Mouse (Mus musculus) liver, postnatal 0 days (tissue): Measurements from ENCODE around the gene L3mbtl4. TPM values are rescaled to one million over a fixed set of nuclear protein-coding genes. Genes with fewer than 3 reads are reported as not detected.
"Not testable (repeated sequence)": the region's sequence is repeated elsewhere in the genome, so short reads cannot be mapped to it uniquely, and the experiment has no call there.

ENCODE experiments used
- ATAC-seq: fragments of 200-750 bp; cut with Nextera tagmentation; 2 replicates; pipeline ENCODE4 v1.8.0; 2017; ENCODE audit warnings: mild to moderate bottlenecking, moderate library complexity
- DNase-seq: peaks from one replicate; pipeline ENCODE4 v3.0.0-alpha.2; 2016
- H3K27ac ChIP-seq: fragments of 300-500 bp; sonication (generic); 2 replicates; pipeline ENCODE4 v1.5.1; 2014; ENCODE audit warnings: antibody characterized with exemption, moderate library complexity, mild to moderate bottlenecking, low read depth
- H3K27me3 ChIP-seq: fragments of 300-500 bp; sonication (generic); 2 replicates; pipeline ENCODE4 v1.6.1; 2014; ENCODE audit warnings: low read length, control low read depth, mixed read lengths; ENCODE audit not compliant: insufficient read depth
- H3K36me3 ChIP-seq: fragments of 300-500 bp; sonication (generic); replicated peaks from 2 replicates; pipeline ENCODE4 v1.6.1; 2014; ENCODE audit warnings: mild to moderate bottlenecking, control low read depth, low read length, moderate library complexity, mixed read lengths; ENCODE audit not compliant: insufficient read depth
- H3K4me1 ChIP-seq: fragments of 300-500 bp; sonication (generic); 2 replicates; pipeline ENCODE4 v1.6.1; 2014; ENCODE audit warnings: antibody characterized with exemption, mild to moderate bottlenecking, control low read depth; ENCODE audit not compliant: insufficient read depth
- H3K4me2 ChIP-seq: fragments of 300-500 bp; sonication (generic); 2 replicates; pipeline ENCODE4 v1.6.1; 2014; ENCODE audit warnings: low read depth, mild to moderate bottlenecking, low read length, moderate library complexity, mixed read lengths
- H3K4me3 ChIP-seq: fragments of 300-500 bp; sonication (generic); 2 replicates; pipeline ENCODE4 v1.5.1; 2014; ENCODE audit warnings: low read depth, low read length
- H3K9ac ChIP-seq: fragments of 300-500 bp; sonication (generic); replicated peaks from 2 replicates; pipeline ENCODE4 v1.6.1; 2014; ENCODE audit warnings: mild to moderate bottlenecking, moderate library complexity
- H3K9me3 ChIP-seq: fragments of 300-500 bp; sonication (generic); 2 replicates; pipeline ENCODE4 v1.6.1; 2016; ENCODE audit warnings: mild to moderate bottlenecking, control low read depth, low read length, mixed read lengths
- CTCF ChIP-seq: sonication (generic); IDR thresholded peaks from 2 replicates; pipeline ENCODE4 v1.5.1; 2016; ENCODE audit warnings: antibody characterized with exemption, low read depth
- EP300 ChIP-seq: IDR thresholded peaks from 2 replicates; pipeline ENCODE4 v1.6.1; 2016; ENCODE audit warnings: antibody characterized with exemption, low read depth, mild to moderate bottlenecking
- WGBS: fragments of 180-500 bp; shearing (Covaris S2); extraction: QIAGEN DNeasy Blood & Tissue Kit; methylation state at CpG from one replicate; pipeline ENCODE4 v1.1.7; 2014; ENCODE audit not compliant: insufficient replicate concordance; 5-methylcytosine and 5-hydroxymethylcytosine counted together
- polyA plus RNA-seq: library from polyadenylated mRNA; unstranded; fragments of >200 nt; fragmentation: Nextera tagmentation; extraction: Ambion mirVana; gene quantifications from 2 replicates; pipeline ENCODE4 v1.2.1, GENCODE M21; 2015

L3mbtl4 gene
- polyA plus RNA-seq, 1 experiment from 2014 or later: not detected

DNA sequence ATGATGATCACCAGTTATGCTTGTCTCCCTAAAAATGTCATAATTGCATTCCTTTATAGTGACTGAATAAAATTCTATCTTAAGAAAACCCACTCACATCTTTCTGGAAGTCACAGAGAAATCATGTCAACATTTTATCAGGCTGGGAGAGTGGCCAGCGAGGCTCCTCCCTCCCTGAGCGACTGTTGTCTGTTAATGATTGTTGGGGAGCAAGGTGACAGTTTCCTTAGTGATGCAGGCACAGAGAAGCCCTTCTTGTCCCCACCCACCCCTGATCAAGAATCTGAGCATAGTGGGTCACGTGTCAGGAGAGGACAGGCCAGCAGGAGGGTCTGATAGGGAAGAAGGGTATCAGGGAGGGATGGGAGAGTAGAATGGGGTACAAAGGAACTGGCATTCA, 59.8 kb downstream of the L3mbtl4 start:
- DNase-seq (no peak), ATAC-seq (no peak)
- H3K9me3 ChIP-seq: no peaks in the 10 kb centered on the region
- no peak overlapping the region for H3K9ac ChIP-seq
- WGBS: 39% methylated on average over 3 of the region's 3 CpGs
- H3K27ac ChIP-seq: no peak overlapping the region
- no peak overlapping the region for H3K4me3 ChIP-seq
- H3K4me1 ChIP-seq: no peaks in the 10 kb centered on the region
- H3K4me2 ChIP-seq: no peak overlapping the region
- no peaks in the 10 kb centered on the region for H3K27me3 ChIP-seq
- no peaks in the 10 kb centered on the region for H3K36me3 ChIP-seq
- no peak for TF ChIP-seq CTCF
- no peak for TF ChIP-seq EP300

GRCm38 (mm10) chr17:68338917-68339553, 65.4 kb downstream of the L3mbtl4 start:
- no peaks in the 10 kb centered on the region for H3K36me3 ChIP-seq
- H3K9ac ChIP-seq: no peak overlapping the region
- ATAC-seq: no peak
- no peaks in the 10 kb centered on the region for H3K4me1 ChIP-seq
- WGBS: 68% methylated on average over 3 of the region's 3 CpGs
- H3K27ac ChIP-seq: no peak overlapping the region
- H3K4me3 ChIP-seq: no peak overlapping the region
- no peak overlapping the region for H3K4me2 ChIP-seq
- no peaks in the 10 kb centered on the region for H3K27me3 ChIP-seq
- no peak for DNase-seq
- TF ChIP-seq CTCF: no peak
- no peak for TF ChIP-seq EP300
- H3K9me3 ChIP-seq: no peaks in the 10 kb centered on the region

DNA sequence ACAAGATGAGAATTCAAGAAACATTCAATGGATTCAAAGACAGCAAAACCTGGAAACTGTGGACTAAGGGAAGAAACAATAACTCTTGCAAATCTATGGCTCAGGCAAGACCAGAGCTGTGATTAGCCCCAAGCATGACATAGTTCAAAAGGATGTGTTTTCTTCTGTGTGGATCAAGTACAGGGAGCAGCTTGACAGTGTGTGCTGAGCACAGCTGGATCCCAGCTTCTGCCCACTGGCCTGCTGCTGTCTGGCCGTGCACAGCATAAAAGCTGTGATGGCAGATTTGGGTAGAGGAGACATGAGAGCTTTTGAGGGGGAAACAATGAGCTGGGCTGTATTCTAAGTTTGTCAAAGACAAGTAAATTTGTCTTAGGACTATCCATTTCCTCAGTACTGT, 84.1 kb downstream of the L3mbtl4 start:
- DNase-seq: no peak
- H3K27ac ChIP-seq: no peak overlapping the region
- TF ChIP-seq CTCF (no peak), EP300 (no peak)
- H3K27me3 ChIP-seq: no peaks in the 10 kb centered on the region
- no peaks in the 10 kb centered on the region for H3K4me1 ChIP-seq
- WGBS: 60% methylated on average over 1 of the region's 1 CpGs
- H3K4me3 ChIP-seq: no peak overlapping the region
- H3K9me3 ChIP-seq: no peaks in the 10 kb centered on the region
- H3K9ac ChIP-seq: no peak overlapping the region
- ATAC-seq: no peak
- H3K36me3 ChIP-seq: no peaks in the 10 kb centered on the region
- no peak overlapping the region for H3K4me2 ChIP-seq

DNA sequence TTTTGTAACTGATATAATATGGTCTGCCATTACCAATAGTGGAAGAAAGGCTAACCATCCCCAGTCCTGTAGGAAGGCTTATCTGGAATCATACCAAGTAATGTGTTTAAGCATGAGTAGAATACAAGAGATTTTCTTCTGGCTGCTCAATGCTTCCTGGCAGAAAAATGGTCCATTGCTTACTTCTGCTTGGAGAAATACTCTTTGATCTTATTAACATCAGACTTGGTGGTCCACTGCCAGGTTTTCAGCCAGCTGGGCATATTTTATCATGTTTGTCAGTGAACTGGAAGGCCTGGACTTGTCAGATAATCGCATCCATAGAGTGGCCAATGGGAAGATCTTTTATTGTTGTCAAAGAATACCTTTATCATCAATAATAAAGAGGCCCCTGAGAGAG, 97.5 kb downstream of the L3mbtl4 start:
- no peak for DNase-seq

DNA sequence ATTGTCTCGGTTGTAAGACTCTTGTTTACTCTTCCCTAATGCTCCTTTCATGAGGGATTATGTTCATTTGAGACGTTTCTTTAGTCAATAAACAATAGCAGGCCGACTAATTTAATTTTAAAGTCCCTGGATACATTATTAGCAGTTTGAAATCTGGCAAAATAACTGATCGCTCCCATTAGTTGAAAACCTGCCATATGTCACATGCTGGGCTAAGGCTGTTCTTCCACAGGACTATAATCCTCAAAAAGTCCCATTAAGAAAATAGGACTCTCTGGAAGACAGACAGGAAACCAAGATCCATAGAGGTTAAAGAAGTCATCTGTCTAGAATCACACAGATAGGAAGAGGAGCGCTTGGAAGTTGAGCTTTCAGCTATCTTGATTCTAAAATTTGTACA, 114.9 kb downstream of the L3mbtl4 start:
- DNase-seq (no peak), ATAC-seq (no peak)
- Histone ChIP-seq H3K9me3 (no peaks in the 10 kb centered on the region), H3K4me2 (no peak overlapping the region), H3K9ac (no peak overlapping the region), H3K4me1 (no peaks in the 10 kb centered on the region), H3K27ac (no peak overlapping the region), H3K27me3 (no peaks in the 10 kb centered on the region), H3K36me3 (no peaks in the 10 kb centered on the region), H3K4me3 (no peak overlapping the region)
- no peak for TF ChIP-seq CTCF
- TF ChIP-seq EP300: no peak
- WGBS: 61% methylated on average over 5 of the region's 5 CpGs

More for the DNA sequence above, 97.5 kb downstream of the L3mbtl4 start:
- Histone ChIP-seq H3K9me3 (no peaks in the 10 kb centered on the region), H3K36me3 (no peaks in the 10 kb centered on the region), H3K27ac (no peak overlapping the region), H3K9ac (no peak overlapping the region), H3K4me3 (no peak overlapping the region), H3K4me1 (no peaks in the 10 kb centered on the region), H3K27me3 (no peaks in the 10 kb centered on the region), H3K4me2 (no peak overlapping the region)
- no peak for TF ChIP-seq CTCF
- no peak for TF ChIP-seq EP300
- 74% methylated on average over 1 of the region's 1 CpGs for WGBS
- ATAC-seq: no peak

DNA sequence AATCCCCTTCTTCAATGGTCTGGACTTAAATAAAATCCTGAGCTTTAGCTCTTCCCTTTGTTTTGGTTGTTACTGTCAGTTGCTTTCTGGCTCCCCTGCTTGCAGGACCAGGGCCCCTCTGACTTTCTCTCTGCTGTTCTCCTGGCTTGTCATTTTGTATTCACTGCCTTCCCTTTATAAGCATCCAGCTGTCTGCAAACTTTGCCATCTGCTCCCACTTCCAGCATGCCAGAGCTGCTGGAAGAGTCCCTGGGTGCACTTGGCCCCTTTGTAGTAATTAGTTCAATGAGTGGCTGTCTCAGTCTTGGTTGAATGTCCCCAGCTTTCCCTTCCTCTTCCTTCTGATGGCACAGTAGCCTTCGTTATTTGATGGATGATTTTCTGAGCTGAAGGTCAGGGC, 132.4 kb downstream of the L3mbtl4 start:
- Histone ChIP-seq H3K9me3 (no peaks in the 10 kb centered on the region), H3K36me3 (no peaks in the 10 kb centered on the region), H3K27me3 (no peaks in the 10 kb centered on the region), H3K4me2 (no peak overlapping the region), H3K4me3 (no peak overlapping the region), H3K9ac (no peak overlapping the region), H3K4me1 (no peaks in the 10 kb centered on the region), H3K27ac (no peak overlapping the region)
- DNase-seq (no peak), ATAC-seq (no peak)
- no peak for TF ChIP-seq EP300
- no peak for TF ChIP-seq CTCF
- 27% methylated on average over 1 of the region's 1 CpGs for WGBS

DNA sequence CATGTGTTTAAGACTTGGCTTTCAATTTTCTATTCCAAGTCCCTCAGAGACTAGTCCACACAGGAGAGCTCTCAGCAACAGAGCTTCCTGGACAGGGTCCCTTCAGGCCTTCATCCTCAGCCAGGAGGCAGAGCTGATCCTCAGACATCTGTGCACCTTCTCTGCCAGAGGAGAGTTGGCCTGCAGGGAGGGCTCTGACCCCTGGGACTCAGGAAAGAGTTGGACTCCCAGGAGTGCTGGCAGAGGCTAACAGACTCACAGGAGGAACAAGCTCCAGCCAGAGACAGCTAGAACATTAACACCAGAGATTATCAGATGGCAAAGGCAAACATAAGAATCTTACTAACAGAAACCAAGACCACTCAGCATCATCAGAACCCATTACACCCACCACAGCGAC, 133.5 kb downstream of the L3mbtl4 start:
- H3K27me3 ChIP-seq, H3K4me2 ChIP-seq, DNase-seq, H3K9me3 ChIP-seq, H3K4me1 ChIP-seq, H3K4me3 ChIP-seq, H3K27ac ChIP-seq, H3K36me3 ChIP-seq, H3K9ac ChIP-seq, ATAC-seq: not testable (repeated sequence)
- 24% methylated on average over 1 of the region's 1 CpGs for WGBS
